Mouse (Mus musculus) heart, embryonic 14.5 days (tissue): ENCODE results near the gene Cd72. TPM values are rescaled to one million over a fixed set of nuclear protein-coding genes. Genes with fewer than 3 reads are reported as not detected.
A peak's percentile ranks its signal among the peaks of the same experiment; 100 is the strongest.

ENCODE experiments used
- ATAC-seq: fragments of 200-750 bp; cut with Nextera tagmentation; 2 replicates; pipeline ENCODE4 v1.8.0; 2017; ENCODE audit warnings: low read depth, moderate TSS enrichment; ENCODE audit not compliant: insufficient number of reproducible peaks, insufficient read depth, low FRiP score
- H3K27ac ChIP-seq, 2 experiments: fragments of 200-500 bp in 1 of 2; fragments of 300-500 bp in 1 of 2; sonication (generic) in 1 of 2; replicated peaks in 1 of 2; 2 replicates each; pipeline ENCODE4 v1.5.1; 2012 to 2014; ENCODE audit warnings: low read depth in 2 of 2, low read length in 2 of 2, control low read depth in 1 of 2, mild to moderate bottlenecking in 1 of 2, mixed read lengths in 1 of 2; ENCODE audit not compliant: control insufficient read depth in 1 of 2, insufficient read depth in 1 of 2
- H3K27me3 ChIP-seq: fragments of 300-500 bp; sonication (generic); 2 replicates; pipeline ENCODE4 v1.6.1; 2014; ENCODE audit warnings: mild to moderate bottlenecking, low read length, control low read depth; ENCODE audit not compliant: control insufficient read depth, insufficient read depth
- H3K36me3 ChIP-seq: fragments of 300-500 bp; sonication (generic); 2 replicates; pipeline ENCODE4 v1.6.1; 2014; ENCODE audit warnings: mild to moderate bottlenecking, control low read depth, low read length, mixed read lengths; ENCODE audit not compliant: control insufficient read depth, insufficient read depth
- H3K4me1 ChIP-seq, 2 experiments: fragments of 200-500 bp in 1 of 2; fragments of 300-500 bp in 1 of 2; sonication (generic) in 1 of 2; 2 replicates each; pipeline ENCODE4 v1.6.1; 2012 to 2014; ENCODE audit warnings: low read length in 2 of 2, control low read depth in 1 of 2, mixed read lengths in 1 of 2; ENCODE audit not compliant: control insufficient read depth in 2 of 2, insufficient read depth in 2 of 2
- H3K4me2 ChIP-seq: fragments of 300-500 bp; sonication (generic); 2 replicates; pipeline ENCODE4 v1.6.1; 2014; ENCODE audit warnings: mild to moderate bottlenecking, low read length
- H3K4me3 ChIP-seq, 2 experiments: fragments of 200-500 bp in 1 of 2; fragments of 300-500 bp in 1 of 2; sonication (generic) in 1 of 2; 2 replicates each; pipeline ENCODE4 v1.5.1; 2012 to 2014; ENCODE audit warnings: low read length in 2 of 2, mild to moderate bottlenecking in 2 of 2, control low read depth in 1 of 2, low read depth in 1 of 2, moderate library complexity in 1 of 2; ENCODE audit not compliant: control insufficient read depth in 1 of 2, insufficient read depth in 1 of 2
- H3K9ac ChIP-seq: fragments of 300-500 bp; sonication (generic); 2 replicates; pipeline ENCODE4 v1.6.1; 2014; ENCODE audit warnings: mild to moderate bottlenecking, low read length
- H3K9me3 ChIP-seq: fragments of 300-500 bp; sonication (generic); 2 replicates; pipeline ENCODE4 v1.6.1; 2016; ENCODE audit warnings: low read length, control low read depth; ENCODE audit not compliant: control insufficient read depth
- WGBS: fragments of 180-500 bp; shearing (Covaris S2); extraction: QIAGEN DNeasy Blood & Tissue Kit; methylation state at CpG from one replicate; pipeline ENCODE4 v1.1.7; 2014; 5-methylcytosine and 5-hydroxymethylcytosine counted together
- polyA plus RNA-seq: library from polyadenylated mRNA; unstranded; fragments of >200 nt; fragmentation: Nextera tagmentation; extraction: Ambion mirVana; gene quantifications from 2 replicates; pipeline ENCODE4 v1.2.1, GENCODE M21; 2014

The Cd72 gene
- polyA plus RNA-seq, 1 experiment from 2014 or later, result 3.1 TPM

GRCm38 (mm10) chr4:43477857-43478533 is 23.6 kb upstream of the Cd72 start:
- peak overlapping the region; percentile 63 for H3K9ac ChIP-seq
- peaks cover 4 to 6% of the 10 kb centered on the region in 2 experiments; a peak in 1 of 4 replicates for H3K4me1 ChIP-seq
- WGBS, result 15% methylated on average over 11 of the region's 11 CpGs
- H3K4me3 ChIP-seq, result peak overlapping the region; percentile 28 to 44
- peak; percentile 63; the same call in 1 of the 2 replicates for ATAC-seq
- no peaks in the 10 kb centered on the region for H3K9me3 ChIP-seq
- peak overlapping the region; percentile 58 for H3K4me2 ChIP-seq
- no peaks in the 10 kb centered on the region for H3K27me3 ChIP-seq
- H3K36me3 ChIP-seq, result no peaks in the 10 kb centered on the region
- peak overlapping the region in 1 of 2 experiments; percentile 2; a peak in 1 of 4 replicates for H3K27ac ChIP-seq

DNA sequence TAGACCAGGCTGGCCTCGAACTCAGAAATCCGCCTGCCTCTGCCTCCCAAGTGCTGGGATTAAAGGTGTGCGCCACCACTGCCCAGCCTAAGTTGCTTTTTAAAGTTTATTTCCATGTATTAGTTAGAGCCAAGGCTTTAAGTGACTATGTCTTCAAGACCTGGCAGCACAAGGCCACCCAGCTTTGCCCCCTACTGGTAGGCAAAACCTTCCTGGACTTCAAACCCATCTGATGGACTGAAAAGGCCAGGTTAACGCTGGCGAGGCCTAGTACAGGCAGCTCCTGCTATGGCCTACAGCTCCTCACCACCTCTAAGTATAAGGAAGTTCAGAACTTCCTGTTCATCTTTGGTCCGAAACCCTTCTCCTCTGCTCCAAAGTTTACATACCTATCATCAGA is 22.2 kb upstream of the Cd72 start:
- peaks cover 4 to 6% of the 10 kb centered on the region in 2 experiments; a peak in 1 of 4 replicates for H3K4me1 ChIP-seq
- H3K9ac ChIP-seq, result no peak overlapping the region
- no peak overlapping the region for H3K4me2 ChIP-seq
- no peak overlapping the region for H3K27ac ChIP-seq
- H3K36me3 ChIP-seq, result no peaks in the 10 kb centered on the region
- ATAC-seq, result no peak
- no peak overlapping the region for H3K4me3 ChIP-seq
- WGBS, result 86% methylated on average over 6 of the region's 6 CpGs
- no peaks in the 10 kb centered on the region for H3K27me3 ChIP-seq
- no peaks in the 10 kb centered on the region for H3K9me3 ChIP-seq

GRCm38 (mm10) chr4:43473636-43474035 is 19.2 kb upstream of the Cd72 start:
- 70% methylated on average over 1 of the region's 1 CpGs for WGBS
- no peak overlapping the region for H3K4me3 ChIP-seq
- ATAC-seq, result no peak
- H3K27ac ChIP-seq, result no peak overlapping the region
- peaks cover 3% of the 10 kb centered on the region in 2 experiments; a peak in 1 of 4 replicates for H3K4me1 ChIP-seq
- no peak overlapping the region for H3K4me2 ChIP-seq
- H3K36me3 ChIP-seq, result no peaks in the 10 kb centered on the region
- H3K9me3 ChIP-seq, result no peaks in the 10 kb centered on the region
- no peak overlapping the region for H3K9ac ChIP-seq
- H3K27me3 ChIP-seq, result no peaks in the 10 kb centered on the region

- WGBS, result 89% methylated on average over 10 of the region's 10 CpGs
- H3K27me3 ChIP-seq, result no peaks in the 10 kb centered on the region
- no peak overlapping the region for H3K4me2 ChIP-seq
- H3K9me3 ChIP-seq, result no peaks in the 10 kb centered on the region
- no peak overlapping the region for H3K9ac ChIP-seq
- no peak for ATAC-seq
- H3K27ac ChIP-seq, result no peak overlapping the region
- no peak overlapping the region for H3K4me3 ChIP-seq
- H3K4me1 ChIP-seq, result no peaks in the 10 kb centered on the region; a peak in 1 of 4 replicates
- H3K36me3 ChIP-seq, result no peaks in the 10 kb centered on the region
Observed at GRCm38 (mm10) chr4:43470301-43470700, 15.9 kb upstream of the Cd72 start.

GRCm38 (mm10) chr4:43466872-43467271 is 12.4 kb upstream of the Cd72 start:
- H3K4me1 ChIP-seq, result no peaks in the 10 kb centered on the region; a peak in 1 of 4 replicates
- no peak overlapping the region for H3K9ac ChIP-seq
- no peak overlapping the region for H3K4me3 ChIP-seq
- no peak overlapping the region for H3K4me2 ChIP-seq
- H3K9me3 ChIP-seq, result no peaks in the 10 kb centered on the region
- no peak for ATAC-seq
- WGBS, result 89% methylated on average over 7 of the region's 7 CpGs
- H3K27ac ChIP-seq, result no peak overlapping the region
- H3K36me3 ChIP-seq, result no peaks in the 10 kb centered on the region
- H3K27me3 ChIP-seq, result no peaks in the 10 kb centered on the region

GRCm38 (mm10) chr4:43465935-43466334 is 11.5 kb upstream of the Cd72 start:
- Histone ChIP-seq H3K36me3 (no peaks in the 10 kb centered on the region), H3K4me2 (no peak overlapping the region), H3K4me1 (no peaks in the 10 kb centered on the region; a peak in 1 of 4 replicates), H3K9me3 (no peaks in the 10 kb centered on the region), H3K27me3 (no peaks in the 10 kb centered on the region), H3K4me3 (no peak overlapping the region), H3K27ac (no peak overlapping the region), H3K9ac (no peak overlapping the region)
- 77% methylated on average over 6 of the region's 6 CpGs for WGBS
- ATAC-seq, result no peak

- no peaks in the 10 kb centered on the region for H3K36me3 ChIP-seq
- H3K9ac ChIP-seq, result no peak overlapping the region
- H3K27me3 ChIP-seq, result no peaks in the 10 kb centered on the region
- WGBS, result 81% methylated on average over 5 of the region's 5 CpGs
- H3K4me1 ChIP-seq, result no peaks in the 10 kb centered on the region; a peak in 1 of 4 replicates
- no peaks in the 10 kb centered on the region for H3K9me3 ChIP-seq
- no peak for ATAC-seq
- no peak overlapping the region for H3K4me3 ChIP-seq
- H3K4me2 ChIP-seq, result no peak overlapping the region
- no peak overlapping the region for H3K27ac ChIP-seq
Observed at GRCm38 (mm10) chr4:43463102-43463501, 8.7 kb upstream of the Cd72 start.

DNA sequence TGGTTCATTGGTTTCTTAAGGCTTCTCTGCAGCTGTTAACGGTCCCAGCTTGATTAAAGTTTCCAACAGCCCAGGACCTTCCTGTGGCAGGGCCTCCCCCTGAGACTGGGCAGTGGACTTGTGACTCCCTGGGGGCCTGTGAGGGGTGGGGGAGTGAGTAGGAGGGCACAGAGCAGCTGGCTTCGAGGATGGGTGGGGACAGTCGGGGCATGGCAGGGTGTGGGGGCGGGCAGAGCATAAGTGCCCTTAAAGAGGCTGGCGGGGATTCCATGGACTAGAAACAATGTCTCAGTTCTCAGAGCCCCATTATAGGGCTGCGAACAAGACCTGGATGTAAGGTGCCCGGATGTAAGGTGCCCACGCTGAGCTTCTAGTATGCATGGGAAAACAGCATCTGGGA is 2.7 kb upstream of the Cd72 start:
- peaks cover 13 to 18% of the 10 kb centered on the region in 2 experiments; a peak in 3 of 4 replicates for H3K4me1 ChIP-seq
- H3K27me3 ChIP-seq, result peaks cover 36% of the 10 kb centered on the region
- no peak overlapping the region for H3K27ac ChIP-seq
- no peak overlapping the region for H3K9ac ChIP-seq
- H3K9me3 ChIP-seq, result no peaks in the 10 kb centered on the region
- 16% methylated on average over 8 of the region's 8 CpGs for WGBS
- H3K4me3 ChIP-seq, result no peak overlapping the region
- H3K36me3 ChIP-seq, result no peaks in the 10 kb centered on the region
- no peak overlapping the region for H3K4me2 ChIP-seq
- no peak for ATAC-seq
